Mouse (Mus musculus): ENCODE data around the gene Pnpla2. TPM values are rescaled to one million over a fixed set of nuclear protein-coding genes. Genes with fewer than 3 reads are reported as not detected.
"Not testable (repeated sequence)": the region's sequence is repeated elsewhere in the genome, so short reads cannot be mapped to it uniquely, and the experiment has no call there.

The Pnpla2 gene
- polyA plus RNA-seq, 1 experiment from 2014 or later, result 14.6 TPM

- H3K4me1 ChIP-seq, result peaks cover 41% of the 10 kb centered on the region
- no peak for ATAC-seq (ENCODE audit: insufficient number of reproducible peaks, insufficient read depth, low FRiP score, low TSS enrichment)
- no peak overlapping the region for H3K9ac ChIP-seq
- H3K36me3 ChIP-seq, result peaks cover 41% of the 10 kb centered on the region
- 93% methylated on average over 11 of the region's 11 CpGs for WGBS
- no peak overlapping the region for H3K4me3 ChIP-seq
- no peaks in the 10 kb centered on the region for H3K27me3 ChIP-seq
- H3K4me2 ChIP-seq (replicated peaks), result no peak overlapping the region
- H3K27ac ChIP-seq, result no peak overlapping the region
- no peaks in the 10 kb centered on the region for H3K9me3 ChIP-seq
These were observed 15.2 kb upstream of the Pnpla2 start for GRCm38 (mm10) chr7:141439811-141440210.

GRCm38 (mm10) chr7:141440613-141441012 is 14.4 kb upstream of the Pnpla2 start:
- no peaks in the 10 kb centered on the region for H3K9me3 ChIP-seq
- no peak overlapping the region for H3K4me3 ChIP-seq
- ATAC-seq (ENCODE audit: insufficient number of reproducible peaks, insufficient read depth, low FRiP score, low TSS enrichment), result no peak
- no peak overlapping the region for H3K9ac ChIP-seq
- H3K4me1 ChIP-seq, result peaks cover 35% of the 10 kb centered on the region
- H3K4me2 ChIP-seq (replicated peaks), result no peak overlapping the region
- peaks cover 41% of the 10 kb centered on the region for H3K36me3 ChIP-seq
- 40% methylated on average over 6 of the region's 6 CpGs for WGBS
- H3K27ac ChIP-seq, result no peak overlapping the region
- no peaks in the 10 kb centered on the region for H3K27me3 ChIP-seq

- no peak overlapping the region for H3K27ac ChIP-seq
- H3K9me3 ChIP-seq, result no peaks in the 10 kb centered on the region
- WGBS, result 90% methylated on average over 9 of the region's 9 CpGs
- H3K4me3 ChIP-seq, result no peak overlapping the region
- peaks cover 28% of the 10 kb centered on the region for H3K4me1 ChIP-seq
- ATAC-seq (ENCODE audit: insufficient number of reproducible peaks, insufficient read depth, low FRiP score, low TSS enrichment), result no peak
- no peak overlapping the region for H3K4me2 ChIP-seq (replicated peaks)
- peaks cover 41% of the 10 kb centered on the region for H3K36me3 ChIP-seq
- no peak overlapping the region for H3K9ac ChIP-seq
- no peaks in the 10 kb centered on the region for H3K27me3 ChIP-seq
These were observed 13.5 kb upstream of the Pnpla2 start for GRCm38 (mm10) chr7:141441460-141441859.

GRCm38 (mm10) chr7:141442199-141442598 is 12.8 kb upstream of the Pnpla2 start:
- Histone ChIP-seq H3K36me3 (peaks cover 41% of the 10 kb centered on the region), H3K4me1 (peaks cover 21% of the 10 kb centered on the region)

GRCm38 (mm10) chr7:141443081-141443821 is 11.7 kb upstream of the Pnpla2 start:
- Histone ChIP-seq H3K27ac (peak overlapping the region; percentile 38), H3K4me3 (peak overlapping the region; percentile 38), H3K9me3 (no peaks in the 10 kb centered on the region), H3K36me3 (peaks cover 38% of the 10 kb centered on the region), H3K9ac (peak overlapping the region; percentile 53), H3K4me1 (peaks cover 21% of the 10 kb centered on the region), H3K4me2 (replicated peaks) (peak overlapping the region; percentile 57), H3K27me3 (no peaks in the 10 kb centered on the region)
- no peak for ATAC-seq (ENCODE audit: insufficient number of reproducible peaks, insufficient read depth, low FRiP score, low TSS enrichment)
- WGBS, result 26% methylated on average over 12 of the region's 12 CpGs

More at GRCm38 (mm10) chr7:141442199-141442598, 12.8 kb upstream of the Pnpla2 start:
- Histone ChIP-seq H3K27me3 (no peaks in the 10 kb centered on the region), H3K4me3 (peak overlapping the region; percentile 38; the same call in 1 of the 2 replicates), H3K4me2 (replicated peaks) (peak overlapping the region; percentile 57), H3K9me3 (no peaks in the 10 kb centered on the region), H3K9ac (peak overlapping the region; percentile 53), H3K27ac (no peak overlapping the region)
- WGBS, result 92% methylated on average over 13 of the region's 13 CpGs
- no peak for ATAC-seq (ENCODE audit: insufficient number of reproducible peaks, insufficient read depth, low FRiP score, low TSS enrichment)

GRCm38 (mm10) chr7:141443828-141444237 is 11.2 kb upstream of the Pnpla2 start, which contains the start of gene Pidd1:
TSS of gene Pidd1 (minus strand) at chr7:141444025.
- under 1% methylated on average over 25 of the region's 25 CpGs for WGBS
- Histone ChIP-seq H3K4me1 (peaks cover 27% of the 10 kb centered on the region), H3K4me3 (peak within 1 kb of the TSS; percentile 38), H3K9ac (peak within 1 kb of the TSS; percentile 53), H3K27me3 (no peaks in the 10 kb centered on the region), H3K9me3 (no peaks in the 10 kb centered on the region), H3K27ac (peak within 1 kb of the TSS; percentile 38), H3K36me3 (peaks cover 36% of the 10 kb centered on the region), H3K4me2 (replicated peaks) (peak within 1 kb of the TSS; percentile 57)
- ATAC-seq (ENCODE audit: insufficient number of reproducible peaks, insufficient read depth, low FRiP score, low TSS enrichment), result 0 out of 2 replicates have a peak, but pooled peaks have one; percentile 37

- ATAC-seq (ENCODE audit: insufficient number of reproducible peaks, insufficient read depth, low FRiP score, low TSS enrichment), result not testable (repeated sequence)
- 80% methylated on average over 3 of the region's 3 CpGs for WGBS
- peak overlapping the region; percentile 8; the same call in 1 of the 2 replicates for H3K4me3 ChIP-seq
These were observed 8.6 kb upstream of the Pnpla2 start for GRCm38 (mm10) chr7:141446374-141446773.

GRCm38 (mm10) chr7:141447110-141447991 is 7.6 kb upstream of the Pnpla2 start, which contains the start of gene Rplp2:
TSS of gene Rplp2 (plus strand) at chr7:141447370.
- H3K9me3 ChIP-seq, result no peaks in the 10 kb centered on the region
- H3K9ac ChIP-seq, result peak within 1 kb of the TSS; percentile 91
- peaks cover 37% of the 10 kb centered on the region for H3K36me3 ChIP-seq
- peak; percentile 85 for ATAC-seq (ENCODE audit: insufficient number of reproducible peaks, insufficient read depth, low FRiP score, low TSS enrichment)
- peak within 1 kb of the TSS; percentile 71 for H3K4me2 ChIP-seq (replicated peaks)
- no peaks in the 10 kb centered on the region for H3K27me3 ChIP-seq
- under 1% methylated on average over 63 of the region's 63 CpGs for WGBS
- H3K4me1 ChIP-seq, result peaks cover 21% of the 10 kb centered on the region
- peak within 1 kb of the TSS; percentile 81 for H3K27ac ChIP-seq
- peak within 1 kb of the TSS; percentile 78 for H3K4me3 ChIP-seq

More at GRCm38 (mm10) chr7:141446374-141446773, 8.6 kb upstream of the Pnpla2 start:
- not testable (repeated sequence) for H3K9ac ChIP-seq, H3K27me3 ChIP-seq, H3K9me3 ChIP-seq, H3K27ac ChIP-seq
- peaks cover 35% of the 10 kb centered on the region for H3K36me3 ChIP-seq
- peaks cover 29% of the 10 kb centered on the region for H3K4me1 ChIP-seq
- H3K4me2 ChIP-seq (replicated peaks), result peak overlapping the region; percentile 71; the same call in 1 of the 2 replicates

GRCm38 (mm10) chr7:141451928-141452327 is 3.1 kb upstream of the Pnpla2 start:
- H3K4me2 ChIP-seq (replicated peaks), result no peak overlapping the region
- no peak overlapping the region for H3K9ac ChIP-seq
- H3K9me3 ChIP-seq, result no peaks in the 10 kb centered on the region
- 0 out of 2 replicates have a peak, but pooled peaks cover under 1% of the 10 kb centered on the region for H3K27me3 ChIP-seq
- H3K4me3 ChIP-seq, result no peak overlapping the region
- peaks cover 38% of the 10 kb centered on the region for H3K36me3 ChIP-seq
- no peak overlapping the region for H3K27ac ChIP-seq
- peaks cover 23% of the 10 kb centered on the region for H3K4me1 ChIP-seq
- no peak for ATAC-seq (ENCODE audit: insufficient number of reproducible peaks, insufficient read depth, low FRiP score, low TSS enrichment)

- Histone ChIP-seq H3K4me1 (peaks cover 17% of the 10 kb centered on the region), H3K27ac (no peak overlapping the region), H3K9me3 (no peaks in the 10 kb centered on the region), H3K9ac (no peak overlapping the region), H3K4me3 (no peak overlapping the region), H3K36me3 (peaks cover 36% of the 10 kb centered on the region), H3K27me3 (peaks cover 11% of the 10 kb centered on the region), H3K4me2 (replicated peaks) (no peak overlapping the region)
- no peak for ATAC-seq (ENCODE audit: insufficient number of reproducible peaks, insufficient read depth, low FRiP score, low TSS enrichment)
- 81% methylated on average over 2 of the region's 2 CpGs for WGBS
These were observed 1.4 kb upstream of the Pnpla2 start for GRCm38 (mm10) chr7:141453636-141454035.

GRCm38 (mm10) chr7:141455610-141456314 is 764 bp downstream of the Pnpla2 start:
- Histone ChIP-seq H3K27ac (peak overlapping the region; percentile 58), H3K36me3 (peaks cover 16% of the 10 kb centered on the region), H3K9ac (peak overlapping the region; percentile 69), H3K9me3 (no peaks in the 10 kb centered on the region), H3K4me3 (peak overlapping the region; percentile 51), H3K4me1 (peaks cover 13% of the 10 kb centered on the region), H3K4me2 (replicated peaks) (peak overlapping the region; percentile 97), H3K27me3 (peaks cover 32% of the 10 kb centered on the region)
- ATAC-seq (ENCODE audit: insufficient number of reproducible peaks, insufficient read depth, low FRiP score, low TSS enrichment), result no peak
- WGBS, result 1% methylated on average over 23 of the region's 23 CpGs
